Mouse (Mus musculus): ENCODE measurements around the gene Unc93b1. TPM values are rescaled to one million over a fixed set of nuclear protein-coding genes. Genes with fewer than 3 reads are reported as not detected.

Gene Unc93b1
- 560 and 780 TPM in 2 replicates for polyA plus RNA-seq (2012; ENCODE audit: low replicate concordance)

DNA sequence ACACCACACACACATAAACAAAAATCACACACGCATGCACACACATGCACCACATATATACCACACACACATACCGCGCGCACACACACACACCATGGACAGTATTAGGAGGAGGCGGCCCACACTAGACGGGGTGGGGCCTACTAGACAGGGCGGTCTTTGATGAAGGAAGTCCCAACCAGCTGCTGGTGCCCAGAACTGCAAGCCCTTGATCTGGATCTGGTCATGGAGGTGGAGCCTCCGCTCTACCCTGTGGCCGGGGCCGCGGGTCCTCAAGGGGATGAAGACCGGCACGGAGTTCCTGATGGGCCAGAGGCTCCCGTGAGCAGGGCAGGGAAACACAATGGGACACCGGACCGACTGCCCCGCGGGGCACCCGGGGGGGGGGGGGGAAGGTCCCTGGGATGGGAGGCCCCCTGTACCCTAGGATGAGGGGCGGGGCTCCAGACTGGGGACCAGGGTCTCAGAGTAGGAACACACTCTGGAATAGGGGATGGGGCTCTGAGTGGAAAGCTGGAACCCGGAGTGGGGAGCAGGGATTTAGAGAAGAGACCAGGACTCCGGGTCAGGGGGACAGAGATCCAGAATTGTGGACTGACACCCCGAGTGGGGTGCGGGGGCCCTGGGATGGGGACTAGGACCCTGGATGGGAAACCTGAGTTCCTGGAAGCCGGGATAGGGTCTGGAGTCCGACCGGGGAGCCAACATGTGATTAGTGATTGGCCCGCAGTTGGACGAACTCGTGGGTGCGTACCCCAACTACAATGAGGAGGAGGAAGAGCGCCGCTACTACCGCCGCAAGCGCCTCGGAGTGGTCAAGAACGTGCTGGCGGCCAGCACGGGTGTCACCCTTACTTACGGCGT, at the start of gene Unc93b1:
TSS of gene Unc93b1 (plus strand) at position 155 of the 864 bp plus-strand sequence.

GRCm38 (mm10) chr19:3906795-3907786, 27.9 kb upstream of the Unc93b1 start, which contains the start of gene Tcirg1:
Gene Tcirg1 (minus strand): TSS chr19:3907133.

GRCm38 (mm10) chr19:3912337-3913204, 22.4 kb upstream of the Unc93b1 start, which contains the start of gene Ndufs8:
Gene Ndufs8 (minus strand): TSS chr19:3912774.

DNA sequence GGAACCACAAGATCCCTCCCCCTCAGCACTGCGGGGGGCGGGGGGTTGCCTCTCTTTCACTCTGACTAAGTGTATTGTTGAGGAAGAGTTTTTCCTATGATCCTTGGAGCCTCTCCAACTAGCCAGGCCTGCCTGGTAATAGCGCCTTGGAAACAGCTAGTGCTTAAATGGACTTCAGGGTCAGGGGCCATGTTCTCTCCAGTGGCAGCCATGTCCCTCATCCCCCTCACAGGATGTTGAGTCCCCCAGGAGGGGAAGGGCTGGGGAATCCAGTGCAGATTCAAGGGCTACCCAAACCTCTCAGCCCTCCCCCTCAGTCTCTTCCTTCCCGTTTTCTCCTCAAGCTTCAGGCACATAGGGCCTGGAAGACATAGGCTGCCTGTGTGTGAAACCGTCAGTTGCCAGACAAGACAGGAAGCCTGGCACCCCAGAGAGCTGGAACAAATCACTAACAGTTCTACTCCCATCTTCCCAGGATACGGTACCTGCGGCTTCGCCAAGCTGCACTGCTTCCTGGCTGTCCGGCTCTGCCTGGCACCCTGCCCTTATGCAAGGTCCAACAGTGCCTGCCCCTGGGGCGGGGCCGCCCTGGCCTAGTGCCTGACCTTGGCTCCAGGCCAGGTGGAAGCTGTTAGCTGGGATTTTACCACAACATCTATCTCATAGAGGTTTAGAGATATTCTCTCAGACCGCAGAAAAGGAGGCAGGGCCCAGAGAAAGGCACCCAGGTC, 5.6 kb upstream of the Unc93b1 start, which contains the start of gene Aldh3b1:
TSS of gene Aldh3b1 (minus strand) at position 598 of the 731 bp plus-strand sequence.

GRCm38 (mm10) chr19:3958470-3958869, 23.5 kb downstream of the Unc93b1 start, which contains the start of gene Aldh3b3:
Gene Aldh3b3 (plus strand): TSS chr19:3958645.

DNA sequence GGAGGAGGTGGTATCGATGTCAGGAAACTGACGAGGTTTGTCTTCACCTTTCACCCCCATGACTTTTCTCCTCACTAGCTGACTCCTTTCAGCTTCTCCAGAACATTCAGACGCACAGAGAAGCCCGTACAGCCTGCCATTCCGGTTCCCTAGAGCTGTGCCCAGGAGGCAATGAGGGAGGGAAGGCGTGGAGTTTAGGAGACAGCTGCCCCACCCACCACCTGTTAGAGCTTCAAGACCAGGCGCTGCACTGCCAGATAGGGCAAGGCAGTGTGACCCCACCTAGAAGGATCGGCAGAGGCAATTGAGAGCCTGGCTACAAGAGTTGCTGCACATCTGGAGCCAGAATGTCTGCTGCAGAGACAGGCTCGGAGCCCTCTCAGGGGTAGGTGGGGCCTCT, 37.2 kb downstream of the Unc93b1 start, which contains the start of gene Aldh3b2:
TSS of gene Aldh3b2 (plus strand) at position 100 of the 400 bp plus-strand sequence.

GRCm38 (mm10) chr19:3986334-3986733, 51.3 kb downstream of the Unc93b1 start, which contains the start of gene Acy3:
Gene Acy3 (plus strand): TSS chr19:3986570.

DNA sequence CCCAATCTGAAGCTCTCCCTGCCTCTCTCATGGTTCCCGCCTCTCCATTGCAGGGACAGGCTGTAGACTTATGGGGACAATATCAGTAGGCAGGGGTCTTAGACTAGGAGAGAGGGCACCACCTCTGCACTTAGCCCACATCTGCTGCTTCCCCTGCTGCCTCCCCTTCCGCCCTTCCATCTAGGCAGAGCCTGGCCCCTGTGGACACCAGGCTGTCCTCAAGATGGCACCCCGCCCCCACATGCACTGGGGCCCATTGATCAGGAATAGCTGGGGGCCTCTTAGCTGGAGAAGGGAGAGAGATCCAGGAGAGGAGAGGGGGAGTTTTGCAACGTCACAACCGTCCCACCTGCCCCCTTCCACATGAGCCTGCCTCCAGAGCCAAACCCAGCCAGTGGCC, 57.4 kb downstream of the Unc93b1 start, which contains the start of gene Tbx10:
TSS of gene Tbx10 (plus strand) at position 337 of the 400 bp plus-strand sequence.

Other genes starting within 250 kb of the Unc93b1 start
- 18.0 and 21.3 TPM in 2 replicates for gene Lrp5, start 248.6 kb upstream of the Unc93b1 start, polyA plus RNA-seq (2012; ENCODE audit: low replicate concordance)
- 1.7 and 4.1 TPM in 2 replicates for gene 1810055G02Rik, start 226.9 kb upstream of the Unc93b1 start, polyA plus RNA-seq (2012; ENCODE audit: low replicate concordance)
- 21.5 and 25.7 TPM in 2 replicates for gene Kmt5b, start 167.8 kb upstream of the Unc93b1 start, polyA plus RNA-seq (2012; ENCODE audit: low replicate concordance)
- gene Chka, start 83.4 kb upstream of the Unc93b1 start, polyA plus RNA-seq (2012; ENCODE audit: low replicate concordance): 10.5 and 28.9 TPM in 2 replicates
- 168 and 319 TPM in 2 replicates for gene Tcirg1, start 28.1 kb upstream of the Unc93b1 start, polyA plus RNA-seq (2012; ENCODE audit: low replicate concordance)
- gene Ndufs8, start 22.4 kb upstream of the Unc93b1 start, polyA plus RNA-seq (2012; ENCODE audit: low replicate concordance): 14.4 and 178 TPM in 2 replicates
- gene Aldh3b1, start 5.4 kb upstream of the Unc93b1 start, polyA plus RNA-seq (2012; ENCODE audit: low replicate concordance): 12.9 and 17.0 TPM in 2 replicates
- gene Aldh3b3, start 23.5 kb downstream of the Unc93b1 start, polyA plus RNA-seq (2012; ENCODE audit: low replicate concordance): 0.03 TPM in 1 of 2 replicates, not detected in the other
- gene Aldh3b2, start 37.1 kb downstream of the Unc93b1 start, polyA plus RNA-seq (2012; ENCODE audit: low replicate concordance): 0.14 and 1.1 TPM in 2 replicates
- 0.24 and 2.2 TPM in 2 replicates for gene Acy3, start 51.4 kb downstream of the Unc93b1 start, polyA plus RNA-seq (2012; ENCODE audit: low replicate concordance)
- not detected in 2 replicates for gene Tbx10, start 57.6 kb downstream of the Unc93b1 start, polyA plus RNA-seq (2012; ENCODE audit: low replicate concordance)
- 15.0 and 27.5 TPM in 2 replicates for gene Nudt8, start 65.4 kb downstream of the Unc93b1 start, polyA plus RNA-seq (2012; ENCODE audit: low replicate concordance)
- gene Gm49405, start 65.4 kb downstream of the Unc93b1 start, polyA plus RNA-seq (2012; ENCODE audit: low replicate concordance): 6.1 and 8.0 TPM in 2 replicates
- gene Doc2g, start 68.1 kb downstream of the Unc93b1 start, polyA plus RNA-seq (2012; ENCODE audit: low replicate concordance): 8.9 and 23.7 TPM in 2 replicates
- gene Ndufv1, start 77.6 kb downstream of the Unc93b1 start, polyA plus RNA-seq (2012; ENCODE audit: low replicate concordance): 57.0 and 132 TPM in 2 replicates
- gene Gstp1, start 102.8 kb downstream of the Unc93b1 start, polyA plus RNA-seq (2012; ENCODE audit: low replicate concordance): 64.6 and 210 TPM in 2 replicates
- 0.47 and 0.56 TPM in 2 replicates for gene Gstp2, start 110.8 kb downstream of the Unc93b1 start, polyA plus RNA-seq (2012; ENCODE audit: low replicate concordance)
- 8.4 and 10.8 TPM in 2 replicates for gene Gstp3, start 124.4 kb downstream of the Unc93b1 start, polyA plus RNA-seq (2012; ENCODE audit: low replicate concordance)
- not detected in 2 replicates for gene Cabp2, start 146.4 kb downstream of the Unc93b1 start, polyA plus RNA-seq (2012; ENCODE audit: low replicate concordance)
- 251 and 401 TPM in 2 replicates for gene Cdk2ap2, start 162.0 kb downstream of the Unc93b1 start, polyA plus RNA-seq (2012; ENCODE audit: low replicate concordance)
- gene Pitpnm1, start 164.8 kb downstream of the Unc93b1 start, polyA plus RNA-seq (2012; ENCODE audit: low replicate concordance): 226 and 266 TPM in 2 replicates
- gene Aip, start 190.7 kb downstream of the Unc93b1 start, polyA plus RNA-seq (2012; ENCODE audit: low replicate concordance): 166 and 283 TPM in 2 replicates
- 0.06 TPM in 1 of 2 replicates, not detected in the other for gene Gpr152, start 204.6 kb downstream of the Unc93b1 start, polyA plus RNA-seq (2012; ENCODE audit: low replicate concordance)
- gene Cabp4, start 208.8 kb downstream of the Unc93b1 start, polyA plus RNA-seq (2012; ENCODE audit: low replicate concordance): 2.9 and 3.2 TPM in 2 replicates
- 197 and 258 TPM in 2 replicates for gene Coro1b, start 213.4 kb downstream of the Unc93b1 start, polyA plus RNA-seq (2012; ENCODE audit: low replicate concordance)
- 1,796 and 2,730 TPM in 2 replicates for gene Ptprcap, start 218.4 kb downstream of the Unc93b1 start, polyA plus RNA-seq (2012; ENCODE audit: low replicate concordance)
- 46.3 and 105 TPM in 2 replicates for gene Rps6kb2, start 228.2 kb downstream of the Unc93b1 start, polyA plus RNA-seq (2012; ENCODE audit: low replicate concordance)
- 40.4 and 54.0 TPM in 2 replicates for gene Carns1, start 240.3 kb downstream of the Unc93b1 start, polyA plus RNA-seq (2012; ENCODE audit: low replicate concordance)